Mouse (Mus musculus): Measurements from ENCODE around the gene Entpd5. TPM values are rescaled to one million over a fixed set of nuclear protein-coding genes. Genes with fewer than 3 reads are reported as not detected.

Entpd5 gene
- total and polyA plus RNA-seq, 2 experiments from 2014 or later: 13.4 to 15.6 TPM

- H3K9me3 ChIP-seq (ENCODE audit: low read length): no peaks in the 10 kb centered on the region
- H3K27ac ChIP-seq: peak within 1 kb of the TSS; percentile 71
- peak; percentile 97 for DNase-seq (ENCODE audit: low spot score)
- no peaks in the 10 kb centered on the region for H3K36me3 ChIP-seq (ENCODE audit: insufficient read depth, low read length)
- 3% methylated on average over 50 of the region's 50 CpGs for WGBS
- no peaks in the 10 kb centered on the region; the same call in 1 of the 2 replicates for H3K4me1 ChIP-seq (ENCODE audit: insufficient read depth, low read length)
- H3K9ac ChIP-seq (replicated peaks; ENCODE audit: low read length): peak within 1 kb of the TSS; percentile 49
- peak within 1 kb of the TSS; percentile 54 for H3K4me3 ChIP-seq (ENCODE audit: low read length)
- H3K27me3 ChIP-seq (ENCODE audit: insufficient read depth, low read length): no peaks in the 10 kb centered on the region
- peak within 1 kb of the TSS; percentile 66 for H3K4me2 ChIP-seq (ENCODE audit: low read depth, low read length)
- TF ChIP-seq CTCF (IDR thresholded peaks at IDR 0.05; ENCODE audit: low read depth): no peak
- ATAC-seq: peak; percentile 95
These were observed 8.2 kb upstream of the Entpd5 start, which contains the start of gene Rnf113a2 for GRCm38 (mm10) chr12:84416834-84417604. Rnf113a2 (plus strand) TSS chr12:84417196.

- WGBS: 2% methylated on average over 51 of the region's 52 CpGs
- H3K36me3 ChIP-seq (ENCODE audit: insufficient read depth, low read length): no peaks in the 10 kb centered on the region
- TF ChIP-seq CTCF (IDR thresholded peaks at IDR 0.05; ENCODE audit: low read depth): peak; percentile 7; the same call in 1 of the 2 replicates
- peak overlapping the region; percentile 93 for H3K4me3 ChIP-seq (ENCODE audit: low read length)
- no peaks in the 10 kb centered on the region for H3K9me3 ChIP-seq (ENCODE audit: low read length)
- peak overlapping the region; percentile 76 for H3K9ac ChIP-seq (replicated peaks; ENCODE audit: low read length)
- H3K4me1 ChIP-seq (ENCODE audit: insufficient read depth, low read length): peaks cover 5% of the 10 kb centered on the region
- ATAC-seq (peak; percentile 81), DNase-seq (ENCODE audit: low spot score) (peak; percentile 52)
- H3K27me3 ChIP-seq (ENCODE audit: insufficient read depth, low read length): no peaks in the 10 kb centered on the region
- peak overlapping the region; percentile 93 for H3K27ac ChIP-seq
- peak overlapping the region; percentile 88 for H3K4me2 ChIP-seq (ENCODE audit: low read depth, low read length)
These were observed 683 bp downstream of the Entpd5 start for GRCm38 (mm10) chr12:84407874-84408818.

GRCm38 (mm10) chr12:84407259-84407658 is 1.6 kb downstream of the Entpd5 start:
- H3K4me2 ChIP-seq (ENCODE audit: low read depth, low read length): no peak overlapping the region
- ATAC-seq (no peak), DNase-seq (ENCODE audit: low spot score) (no peak)
- no peak overlapping the region for H3K27ac ChIP-seq
- H3K9ac ChIP-seq (replicated peaks; ENCODE audit: low read length): no peak overlapping the region
- no peaks in the 10 kb centered on the region for H3K27me3 ChIP-seq (ENCODE audit: insufficient read depth, low read length)
- peak; percentile 24; the same call in 1 of the 2 replicates for TF ChIP-seq CTCF (IDR thresholded peaks at IDR 0.05; ENCODE audit: low read depth)
- H3K4me1 ChIP-seq (ENCODE audit: insufficient read depth, low read length): peaks cover 5% of the 10 kb centered on the region
- no peaks in the 10 kb centered on the region for H3K36me3 ChIP-seq (ENCODE audit: insufficient read depth, low read length)
- WGBS: 60% methylated on average over 4 of the region's 4 CpGs
- H3K4me3 ChIP-seq (ENCODE audit: low read length): no peak overlapping the region
- no peaks in the 10 kb centered on the region for H3K9me3 ChIP-seq (ENCODE audit: low read length)

GRCm38 (mm10) chr12:84404541-84404940 is 4.3 kb downstream of the Entpd5 start:
- DNase-seq (ENCODE audit: low spot score): no peak

GRCm38 (mm10) chr12:84402923-84403322 is 5.9 kb downstream of the Entpd5 start:
- H3K9me3 ChIP-seq (ENCODE audit: low read length): no peaks in the 10 kb centered on the region
- no peaks in the 10 kb centered on the region for H3K36me3 ChIP-seq (ENCODE audit: insufficient read depth, low read length)
- no peaks in the 10 kb centered on the region for H3K27me3 ChIP-seq (ENCODE audit: insufficient read depth, low read length)
- no peak overlapping the region for H3K27ac ChIP-seq
- no peak overlapping the region for H3K4me3 ChIP-seq (ENCODE audit: low read length)
- 82% methylated on average over 9 of the region's 9 CpGs for WGBS
- H3K4me1 ChIP-seq (ENCODE audit: insufficient read depth, low read length): no peaks in the 10 kb centered on the region; the same call in 1 of the 2 replicates
- no peak for ATAC-seq
- no peak overlapping the region for H3K4me2 ChIP-seq (ENCODE audit: low read depth, low read length)
- no peak for DNase-seq (ENCODE audit: low spot score)
- no peak for TF ChIP-seq CTCF (IDR thresholded peaks at IDR 0.05; ENCODE audit: low read depth)
- no peak overlapping the region for H3K9ac ChIP-seq (replicated peaks; ENCODE audit: low read length)

More at GRCm38 (mm10) chr12:84404541-84404940, 4.3 kb downstream of the Entpd5 start:
- Histone ChIP-seq H3K4me3 (ENCODE audit: low read length) (no peak overlapping the region), H3K4me1 (ENCODE audit: insufficient read depth, low read length) (peaks cover 4% of the 10 kb centered on the region), H3K9ac (replicated peaks; ENCODE audit: low read length) (no peak overlapping the region), H3K9me3 (ENCODE audit: low read length) (no peaks in the 10 kb centered on the region), H3K4me2 (ENCODE audit: low read depth, low read length) (no peak overlapping the region), H3K27me3 (ENCODE audit: insufficient read depth, low read length) (no peaks in the 10 kb centered on the region), H3K27ac (no peak overlapping the region), H3K36me3 (ENCODE audit: insufficient read depth, low read length) (no peaks in the 10 kb centered on the region)
- no peak for ATAC-seq
- 73% methylated on average over 6 of the region's 6 CpGs for WGBS
- no peak for TF ChIP-seq CTCF (IDR thresholded peaks at IDR 0.05; ENCODE audit: low read depth)

- no peak for DNase-seq (ENCODE audit: low spot score)
- TF ChIP-seq CTCF (IDR thresholded peaks at IDR 0.05; ENCODE audit: low read depth): no peak
- no peak for ATAC-seq
- Histone ChIP-seq H3K4me1 (ENCODE audit: insufficient read depth, low read length) (no peaks in the 10 kb centered on the region), H3K9me3 (ENCODE audit: low read length) (no peaks in the 10 kb centered on the region), H3K27me3 (ENCODE audit: insufficient read depth, low read length) (no peaks in the 10 kb centered on the region), H3K27ac (no peak overlapping the region), H3K36me3 (ENCODE audit: insufficient read depth, low read length) (no peaks in the 10 kb centered on the region), H3K4me3 (ENCODE audit: low read length) (no peak overlapping the region), H3K4me2 (ENCODE audit: low read depth, low read length) (no peak overlapping the region), H3K9ac (replicated peaks; ENCODE audit: low read length) (no peak overlapping the region)
- 75% methylated on average over 3 of the region's 3 CpGs for WGBS
These were observed 8.2 kb downstream of the Entpd5 start for GRCm38 (mm10) chr12:84400653-84401052.

All from hindbrain, postnatal 0 days (tissue).